Mouse (Mus musculus): Measurements from ENCODE around the gene Rcn2. TPM values are rescaled to one million over a fixed set of nuclear protein-coding genes. Genes with fewer than 3 reads are reported as not detected.

Rcn2 gene
- total and polyA plus RNA-seq, 3 experiments = 16.8 to 56.6 (median 30.8) TPM

- H3K9me3 ChIP-seq (replicated peaks; ENCODE audit: low read length) = no peaks in the 10 kb centered on the region
- peaks cover 8 to 21% of the 10 kb centered on the region in 2 experiments for H3K4me1 ChIP-seq (ENCODE audit: control insufficient read depth in 1 of 2, insufficient read depth in 2 of 2)
- H3K4me2 ChIP-seq (ENCODE audit: insufficient read depth, low read depth, poor library complexity, severe bottlenecking) = no peak overlapping the region
- dilution Hi-C loops (cut with MboI; ENCODE audit: extremely low pct_ligation_motif_present, extremely low pct_unique_long_range_greater_than_20kb, low sequenced_read_pairs) (no loop called here), in situ Hi-C loops (cut with MboI; ENCODE audit: low pct_ligation_motif_present, low pct_unique_long_range_greater_than_20kb, low sequenced_read_pairs) (no loop called here)
- TF ChIP-seq E2F4 (IDR thresholded peaks at IDR 0.05; ENCODE audit: insufficient replicate concordance, low read depth, low read length) = no peak
- no peak for TF ChIP-seq TBP (conservative IDR thresholded peaks at IDR 0.05; ENCODE audit: low read depth, low read length)
- TF ChIP-seq KAT2A (IDR thresholded peaks at IDR 0.05; ENCODE audit: insufficient replicate concordance, low read length) = no peak
- no peak for TF ChIP-seq MYC (IDR thresholded peaks at IDR 0.05; ENCODE audit: low read depth, low read length)
- TF ChIP-seq PAX5 (IDR thresholded peaks at IDR 0.05; ENCODE audit: low read length) = no peak
- no peak for TF ChIP-seq MAX (IDR thresholded peaks at IDR 0.05; ENCODE audit: low read length)
- no peak for TF ChIP-seq ZMIZ1 (IDR thresholded peaks at IDR 0.05; ENCODE audit: low read depth, low read length)
- no peak for TF ChIP-seq TCF12 (IDR thresholded peaks at IDR 0.05; ENCODE audit: low read depth, low read length)
- TF ChIP-seq RCOR1 (conservative IDR thresholded peaks at IDR 0.05; ENCODE audit: low read depth, low read length) = no peak
- no peak for TF ChIP-seq NELFE (IDR thresholded peaks at IDR 0.05; ENCODE audit: low read depth, low read length)
- TF ChIP-seq CHD2 (IDR thresholded peaks at IDR 0.05; ENCODE audit: low read length) = no peak
- no peak for TF ChIP-seq JUN (IDR thresholded peaks at IDR 0.05; ENCODE audit: insufficient read depth, low read depth, low read length)
- TF ChIP-seq ZC3H11A (IDR thresholded peaks at IDR 0.05; ENCODE audit: low read depth, low read length) = no peak
- H3K4me3 ChIP-seq (replicated peaks in 1 of 3; ENCODE audit: low read depth in 2 of 3, low read length in 2 of 3, poor library complexity in 1 of 3) = no peak overlapping the region
- no peaks in the 10 kb centered on the region for H3K27me3 ChIP-seq (replicated peaks)
- no peak overlapping the region for H3K9ac ChIP-seq (ENCODE audit: insufficient read depth, low read depth)
- no peak for DNase-seq (ENCODE audit: extremely low read depth)
- H3K36me3 ChIP-seq (replicated peaks in 1 of 2; ENCODE audit: control insufficient read depth in 1 of 2, insufficient read depth in 1 of 2, low read length in 1 of 2) = peaks cover 3 to 25% of the 10 kb centered on the region in 2 experiments
- no peaks in the 10 kb centered on the region for H3K79me2 ChIP-seq (replicated peaks; ENCODE audit: control insufficient read depth, extremely low read depth, insufficient read depth, poor library complexity, severe bottlenecking)
- no peak overlapping the region for H3K27ac ChIP-seq (ENCODE audit: insufficient read depth, low read depth)
These were observed 31.2 kb downstream of the Rcn2 start for GRCm38 (mm10) chr9:56072861-56073260.

- H3K4me2 ChIP-seq (ENCODE audit: insufficient read depth, low read depth, poor library complexity, severe bottlenecking) = no peak overlapping the region
- no peak overlapping the region for H3K4me3 ChIP-seq (replicated peaks in 1 of 3; ENCODE audit: low read depth in 2 of 3, low read length in 2 of 3, poor library complexity in 1 of 3)
- dilution Hi-C loops (cut with MboI; ENCODE audit: extremely low pct_ligation_motif_present, extremely low pct_unique_long_range_greater_than_20kb, low sequenced_read_pairs) (no loop called here), in situ Hi-C loops (cut with MboI; ENCODE audit: low pct_ligation_motif_present, low pct_unique_long_range_greater_than_20kb, low sequenced_read_pairs) (no loop called here)
- no peaks in the 10 kb centered on the region for H3K79me2 ChIP-seq (replicated peaks; ENCODE audit: control insufficient read depth, extremely low read depth, insufficient read depth, poor library complexity, severe bottlenecking)
- H3K9ac ChIP-seq (ENCODE audit: insufficient read depth, low read depth) = no peak overlapping the region
- H3K27ac ChIP-seq (ENCODE audit: insufficient read depth, low read depth) = no peak overlapping the region
- TF ChIP-seq ELF1 (IDR thresholded peaks at IDR 0.05; ENCODE audit: low read depth, low read length) (no peak), TCF12 (IDR thresholded peaks at IDR 0.05; ENCODE audit: low read depth, low read length) (0 out of 2 replicates have a peak, but pooled peaks have one; percentile 0)
- no peaks in the 10 kb centered on the region for H3K9me3 ChIP-seq (replicated peaks; ENCODE audit: low read length)
- H3K27me3 ChIP-seq (replicated peaks) = no peaks in the 10 kb centered on the region
- peaks cover 0 to 21% of the 10 kb centered on the region in 2 experiments for H3K36me3 ChIP-seq (replicated peaks in 1 of 2; ENCODE audit: control insufficient read depth in 1 of 2, insufficient read depth in 1 of 2, low read length in 1 of 2)
- H3K4me1 ChIP-seq (ENCODE audit: control insufficient read depth in 1 of 2, insufficient read depth in 2 of 2) = peaks cover 8 to 21% of the 10 kb centered on the region in 2 experiments
- no peak for DNase-seq (ENCODE audit: extremely low read depth)
These were observed 33.2 kb downstream of the Rcn2 start for GRCm38 (mm10) chr9:56074863-56075262.
